Mouse (Mus musculus) heart, embryonic 12.5 days (tissue): ENCODE results near the gene Ahctf1. TPM values are rescaled to one million over a fixed set of nuclear protein-coding genes. Genes with fewer than 3 reads are reported as not detected.
"Not testable (repeated sequence)": the region's sequence is repeated elsewhere in the genome, so short reads cannot be mapped to it uniquely, and the experiment has no call there.

Experiments
- ATAC-seq: fragments of 200-750 bp; cut with Nextera tagmentation; 2 replicates; pipeline ENCODE4 v1.8.0; 2017; ENCODE audit warnings: moderate TSS enrichment, moderate library complexity; ENCODE audit not compliant: insufficient number of reproducible peaks, low FRiP score
- H3K27ac ChIP-seq: fragments of 300-500 bp; sonication (generic); 2 replicates; pipeline ENCODE4 v1.5.1; 2016; ENCODE audit warnings: mild to moderate bottlenecking, moderate library complexity; ENCODE audit not compliant: poor library complexity, severe bottlenecking
- H3K27me3 ChIP-seq: fragments of 300-500 bp; sonication (generic); replicated peaks from 2 replicates; pipeline ENCODE4 v1.6.1; 2016; ENCODE audit warnings: mild to moderate bottlenecking, moderate library complexity
- H3K36me3 ChIP-seq: fragments of 300-500 bp; sonication (generic); 2 replicates; pipeline ENCODE4 v1.6.1; 2016; ENCODE audit warnings: mild to moderate bottlenecking, moderate library complexity
- H3K4me1 ChIP-seq: fragments of 300-500 bp; sonication (generic); replicated peaks from 2 replicates; pipeline ENCODE4 v1.6.1; 2016; ENCODE audit warnings: mild to moderate bottlenecking
- H3K4me2 ChIP-seq: fragments of 300-500 bp; sonication (generic); 2 replicates; pipeline ENCODE4 v1.6.1; 2016; ENCODE audit warnings: mild to moderate bottlenecking, moderate library complexity
- H3K4me3 ChIP-seq: fragments of 300-500 bp; sonication (generic); 2 replicates; pipeline ENCODE4 v1.5.1; 2016; ENCODE audit warnings: mild to moderate bottlenecking
- H3K9ac ChIP-seq: fragments of 300-500 bp; sonication (generic); 2 replicates; pipeline ENCODE4 v1.6.1; 2016; ENCODE audit warnings: mild to moderate bottlenecking, moderate library complexity
- H3K9me3 ChIP-seq: fragments of 300-500 bp; sonication (generic); replicated peaks from 2 replicates; pipeline ENCODE4 v1.6.1; 2016; ENCODE audit warnings: mild to moderate bottlenecking, moderate library complexity
- WGBS: fragments of 180-500 bp; shearing (Covaris S2); methylation state at CpG from one replicate; pipeline ENCODE4 v1.1.7; 2016; 5-methylcytosine and 5-hydroxymethylcytosine counted together
- polyA plus RNA-seq: library from polyadenylated mRNA; unstranded; fragments of >200 nt; fragmentation: Nextera tagmentation; extraction: Ambion mirVana; gene quantifications from 2 replicates; pipeline ENCODE4 v1.2.1, GENCODE M21; 2016

Ahctf1 gene
- polyA plus RNA-seq, 1 experiment from 2014 or later: 22.5 TPM

DNA sequence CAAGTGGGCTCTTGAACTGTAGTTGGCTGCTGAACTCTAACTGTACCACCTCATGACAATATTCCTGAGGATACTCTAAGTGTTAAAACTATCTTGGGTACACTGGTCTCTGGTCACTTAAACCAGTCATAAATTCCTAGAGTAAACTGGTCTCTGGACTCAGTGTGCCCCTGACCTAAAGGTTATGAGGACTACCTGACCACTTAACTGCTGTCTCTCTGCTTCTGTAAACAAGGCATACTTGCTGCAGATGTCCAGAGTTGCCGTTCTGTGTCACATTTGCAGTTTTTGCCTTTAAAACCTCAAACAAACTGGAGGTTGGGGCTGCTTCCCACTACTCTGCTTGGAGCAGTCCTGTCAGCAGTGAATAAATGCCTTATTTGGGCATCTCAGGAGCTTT lies 30.1 kb upstream of the Ahctf1 start:
- Histone ChIP-seq H3K27me3 (no peaks in the 10 kb centered on the region), H3K9ac (no peak overlapping the region), H3K4me3 (no peak overlapping the region), H3K4me1 (no peaks in the 10 kb centered on the region; the same call in 1 of the 2 replicates), H3K36me3 (no peaks in the 10 kb centered on the region), H3K27ac (no peak overlapping the region), H3K9me3 (peaks cover 7% of the 10 kb centered on the region; the same call in 1 of the 2 replicates), H3K4me2 (no peak overlapping the region)
- 81% methylated on average over 1 of the region's 1 CpGs for WGBS
- ATAC-seq: no peak

- no peaks in the 10 kb centered on the region; the same call in 1 of the 2 replicates for H3K4me1 ChIP-seq
- no peaks in the 10 kb centered on the region for H3K27me3 ChIP-seq
- H3K36me3 ChIP-seq: no peaks in the 10 kb centered on the region
- no peak overlapping the region for H3K4me3 ChIP-seq
- no peak overlapping the region for H3K9ac ChIP-seq
- ATAC-seq: no peak
- H3K27ac ChIP-seq: no peak overlapping the region
- no peak overlapping the region for H3K4me2 ChIP-seq
- H3K9me3 ChIP-seq: peaks cover 7% of the 10 kb centered on the region; the same call in 1 of the 2 replicates
- 60% methylated on average over 7 of the region's 7 CpGs for WGBS
These were observed 29.3 kb upstream of the Ahctf1 start for GRCm38 (mm10) chr1:179832710-179833240.

DNA sequence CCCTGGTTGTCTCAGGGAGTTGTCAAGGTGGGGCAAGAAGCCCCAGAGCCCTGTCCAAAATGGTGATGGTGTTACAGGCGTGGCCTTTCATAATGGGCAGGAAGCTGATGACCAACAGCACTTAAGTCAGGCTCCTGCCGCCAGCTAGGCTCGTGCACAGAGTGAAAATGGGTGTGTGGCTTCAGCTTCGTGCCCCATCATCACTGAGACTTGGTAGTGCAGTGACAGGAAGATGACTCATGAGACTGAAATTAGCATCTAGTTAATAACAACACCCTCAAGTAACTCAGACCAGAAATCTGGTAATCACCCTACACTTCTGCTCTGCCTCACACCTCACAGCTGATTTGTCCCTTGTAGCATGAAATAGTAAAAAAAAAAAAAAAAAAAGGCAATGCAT lies 25.4 kb upstream of the Ahctf1 start:
- 62% methylated on average over 4 of the region's 4 CpGs for WGBS
- no peak for ATAC-seq

GRCm38 (mm10) chr1:179828051-179828450 lies 24.6 kb upstream of the Ahctf1 start:
- H3K4me2 ChIP-seq: no peak overlapping the region
- H3K9me3 ChIP-seq: no peaks in the 10 kb centered on the region
- H3K4me1 ChIP-seq: no peaks in the 10 kb centered on the region; the same call in 1 of the 2 replicates
- H3K9ac ChIP-seq: no peak overlapping the region
- H3K36me3 ChIP-seq: no peaks in the 10 kb centered on the region
- no peak overlapping the region for H3K4me3 ChIP-seq
- no peak overlapping the region for H3K27ac ChIP-seq
- no peak for ATAC-seq
- H3K27me3 ChIP-seq: no peaks in the 10 kb centered on the region
- 87% methylated on average over 5 of the region's 5 CpGs for WGBS

More for the DNA sequence above, 25.4 kb upstream of the Ahctf1 start:
- H3K9ac ChIP-seq: no peak overlapping the region
- H3K27ac ChIP-seq: no peak overlapping the region
- no peaks in the 10 kb centered on the region for H3K27me3 ChIP-seq
- H3K4me2 ChIP-seq: no peak overlapping the region
- no peaks in the 10 kb centered on the region for H3K9me3 ChIP-seq
- H3K4me3 ChIP-seq: no peak overlapping the region
- H3K36me3 ChIP-seq: no peaks in the 10 kb centered on the region
- H3K4me1 ChIP-seq: no peaks in the 10 kb centered on the region; the same call in 1 of the 2 replicates

DNA sequence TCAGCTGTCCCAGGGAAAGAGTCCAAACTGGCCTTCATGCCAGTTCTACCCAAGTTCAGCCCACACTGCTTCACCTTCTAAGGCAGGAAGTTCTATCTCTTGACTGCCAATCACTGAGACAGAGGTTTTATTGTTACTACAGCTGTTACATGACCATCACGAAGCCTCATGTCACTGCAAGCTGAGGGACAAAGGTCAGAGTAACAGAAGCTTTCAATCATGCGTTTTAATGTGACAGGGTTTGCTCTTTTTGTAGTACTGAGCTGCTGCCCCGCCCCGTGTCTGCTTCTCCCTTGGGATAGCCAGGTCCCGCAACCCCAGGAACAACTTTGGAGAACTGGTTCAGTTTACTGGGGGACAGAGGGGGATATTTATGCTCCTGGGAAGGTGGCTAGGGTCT lies 21.1 kb upstream of the Ahctf1 start:
- H3K9me3 ChIP-seq: peaks cover 3% of the 10 kb centered on the region; the same call in 1 of the 2 replicates
- H3K4me2 ChIP-seq: no peak overlapping the region
- H3K36me3 ChIP-seq: no peaks in the 10 kb centered on the region
- H3K4me3 ChIP-seq: no peak overlapping the region
- H3K9ac ChIP-seq: no peak overlapping the region
- no peak overlapping the region for H3K27ac ChIP-seq
- 69% methylated on average over 5 of the region's 5 CpGs for WGBS
- no peaks in the 10 kb centered on the region for H3K27me3 ChIP-seq
- no peak for ATAC-seq
- no peaks in the 10 kb centered on the region; the same call in 1 of the 2 replicates for H3K4me1 ChIP-seq

- not testable (repeated sequence) for H3K4me1 ChIP-seq, H3K9me3 ChIP-seq, H3K4me2 ChIP-seq, H3K27ac ChIP-seq, H3K4me3 ChIP-seq, H3K36me3 ChIP-seq, ATAC-seq, H3K27me3 ChIP-seq, H3K9ac ChIP-seq
- 80% methylated on average over 11 of the region's 11 CpGs for WGBS
These were observed 15.2 kb upstream of the Ahctf1 start for GRCm38 (mm10) chr1:179818490-179819278.

- Histone ChIP-seq H3K27ac (no peak overlapping the region), H3K9ac (no peak overlapping the region), H3K9me3 (0 out of 2 replicates have a peak, but pooled peaks cover 4% of the 10 kb centered on the region), H3K36me3 (no peaks in the 10 kb centered on the region), H3K27me3 (no peaks in the 10 kb centered on the region), H3K4me1 (no peaks in the 10 kb centered on the region), H3K4me3 (no peak overlapping the region), H3K4me2 (no peak overlapping the region)
- ATAC-seq: no peak
- WGBS: 83% methylated on average over 2 of the region's 2 CpGs
These were observed 11.1 kb upstream of the Ahctf1 start for GRCm38 (mm10) chr1:179814616-179815015.

- Histone ChIP-seq H3K4me2 (no peak overlapping the region), H3K4me3 (no peak overlapping the region), H3K27me3 (no peaks in the 10 kb centered on the region), H3K9me3 (0 out of 2 replicates have a peak, but pooled peaks cover 4% of the 10 kb centered on the region), H3K4me1 (no peaks in the 10 kb centered on the region; the same call in 1 of the 2 replicates), H3K36me3 (no peaks in the 10 kb centered on the region), H3K27ac (no peak overlapping the region), H3K9ac (no peak overlapping the region)
- no peak for ATAC-seq
- 39% methylated on average over 2 of the region's 2 CpGs for WGBS
These were observed 9.9 kb upstream of the Ahctf1 start for GRCm38 (mm10) chr1:179813385-179813784.

- no peak for ATAC-seq
- H3K27ac ChIP-seq: no peak overlapping the region
- peaks cover 6% of the 10 kb centered on the region for H3K4me1 ChIP-seq
- WGBS: 33% methylated on average over 3 of the region's 3 CpGs
- H3K9me3 ChIP-seq: no peaks in the 10 kb centered on the region
- no peak overlapping the region for H3K4me3 ChIP-seq
- no peaks in the 10 kb centered on the region for H3K36me3 ChIP-seq
- no peaks in the 10 kb centered on the region for H3K27me3 ChIP-seq
- H3K4me2 ChIP-seq: no peak overlapping the region
- H3K9ac ChIP-seq: no peak overlapping the region
These were observed 4.8 kb upstream of the Ahctf1 start for GRCm38 (mm10) chr1:179808300-179808699.

GRCm38 (mm10) chr1:179807468-179807867 lies 4.0 kb upstream of the Ahctf1 start:
- Histone ChIP-seq H3K27ac (no peak overlapping the region), H3K4me2 (no peak overlapping the region), H3K36me3 (no peaks in the 10 kb centered on the region), H3K9me3 (no peaks in the 10 kb centered on the region), H3K9ac (no peak overlapping the region), H3K27me3 (no peaks in the 10 kb centered on the region), H3K4me1 (peaks cover 6% of the 10 kb centered on the region), H3K4me3 (no peak overlapping the region)
- ATAC-seq: no peak
- 69% methylated on average over 4 of the region's 4 CpGs for WGBS

GRCm38 (mm10) chr1:179805751-179806150 lies 2.3 kb upstream of the Ahctf1 start:
- Histone ChIP-seq H3K9ac (no peak overlapping the region), H3K4me3 (no peak overlapping the region), H3K9me3 (no peaks in the 10 kb centered on the region), H3K27ac (no peak overlapping the region), H3K36me3 (no peaks in the 10 kb centered on the region), H3K4me2 (no peak overlapping the region), H3K4me1 (peaks cover 17% of the 10 kb centered on the region), H3K27me3 (no peaks in the 10 kb centered on the region)
- ATAC-seq: no peak
- WGBS: 86% methylated on average over 5 of the region's 5 CpGs
